Mouse (Mus musculus) myocyte (in vitro differentiated cells): ENCODE measurements around the gene Gm8300.

Experiments used
- E2F4 ChIP-seq: IDR thresholded peaks from one replicate; pipeline ENCODE4 v1.6.1; 2011; ENCODE audit warnings: mild to moderate bottlenecking, control low read depth, moderate library complexity; ENCODE audit not compliant: insufficient read depth
- MAX ChIP-seq: IDR thresholded peaks from one replicate; pipeline ENCODE4 v1.6.1; 2011; ENCODE audit warnings: low read depth, mild to moderate bottlenecking, control low read depth
- MYOG ChIP-seq, 3 experiments: IDR thresholded peaks; one replicate each; pipeline ENCODE4 v1.6.1; 2011; ENCODE audit warnings: control low read depth in 2 of 3, low read depth in 2 of 3, mild to moderate bottlenecking in 2 of 3; ENCODE audit not compliant: insufficient read length in 2 of 3, control insufficient read depth in 1 of 3, insufficient read depth in 1 of 3
- POLR2A ChIP-seq: IDR thresholded peaks from one replicate; pipeline ENCODE4 v1.6.1; 2011; ENCODE audit warnings: low read depth, mild to moderate bottlenecking, control low read depth, moderate library complexity; ENCODE audit not compliant: insufficient read length
- POLR2AphosphoS2 ChIP-seq: IDR thresholded peaks from one replicate; pipeline ENCODE4 v1.6.1; 2011; ENCODE audit warnings: low read depth, control low read depth; ENCODE audit not compliant: insufficient read length
- REST ChIP-seq: IDR thresholded peaks from one replicate; pipeline ENCODE4 v1.6.1; 2011; ENCODE audit warnings: mild to moderate bottlenecking, control low read depth, moderate library complexity; ENCODE audit not compliant: insufficient read depth, insufficient read length
- SRF ChIP-seq: IDR thresholded peaks from one replicate; pipeline ENCODE4 v1.6.1; 2011; ENCODE audit warnings: low read depth; ENCODE audit not compliant: control insufficient read depth, insufficient read length
- TCF12 ChIP-seq: IDR thresholded peaks from one replicate; pipeline ENCODE4 v1.6.1; 2011; ENCODE audit warnings: mild to moderate bottlenecking, control low read depth; ENCODE audit not compliant: poor library complexity, insufficient read depth, severe bottlenecking
- USF1 ChIP-seq: IDR thresholded peaks from one replicate; pipeline ENCODE4 v1.6.1; 2011; ENCODE audit warnings: low read depth, mild to moderate bottlenecking, control low read depth, moderate library complexity

DNA sequence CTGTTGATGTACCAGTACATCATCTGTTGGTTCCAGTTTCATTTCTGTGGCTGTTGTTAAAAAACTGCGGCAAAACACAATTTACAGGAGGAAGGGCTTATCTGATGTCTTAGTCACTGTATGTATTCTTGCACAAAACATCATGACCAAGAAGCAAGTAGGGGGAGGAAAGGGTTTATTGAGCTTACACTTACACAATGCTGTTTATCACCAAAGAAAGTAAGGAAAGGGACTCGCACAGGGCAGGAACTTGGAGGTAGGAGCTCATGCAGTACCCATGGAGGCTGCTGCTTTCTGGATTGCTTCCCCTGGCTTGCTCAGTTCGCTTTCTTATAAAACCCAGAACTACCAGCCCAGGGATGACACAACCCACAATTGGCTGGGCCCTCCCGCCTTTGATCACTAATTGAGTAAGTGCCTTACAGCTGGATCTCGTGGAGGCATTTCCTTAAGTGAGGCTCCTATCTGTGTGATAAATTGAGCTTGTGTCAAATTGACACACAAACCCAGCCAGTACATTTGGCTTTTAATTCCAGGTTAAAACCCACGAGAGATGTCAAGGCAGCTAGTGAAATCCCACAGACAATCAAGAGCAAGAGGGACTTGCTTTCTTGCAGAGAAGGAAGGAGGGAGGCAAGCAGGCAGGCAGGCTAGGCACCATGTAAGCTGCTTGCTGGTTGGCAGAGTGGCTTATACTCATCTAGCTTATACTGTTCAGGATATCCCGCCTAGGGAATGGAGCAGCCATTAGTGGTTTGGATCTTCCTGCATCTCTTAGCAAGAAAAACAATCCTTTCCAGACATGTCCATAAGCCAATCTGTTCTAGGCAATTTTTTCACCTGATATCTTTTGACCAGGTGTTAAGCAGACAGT lies 43.6 kb upstream of the Gm8300 start:
- TF ChIP-seq MAX = no peak
- TF ChIP-seq TCF12 = no peak
- no peak for TF ChIP-seq USF1
- no peak for TF ChIP-seq POLR2A
- no peak for TF ChIP-seq POLR2AphosphoS2
- TF ChIP-seq MYOG (IDR thresholded peaks at IDR 0.05; ENCODE audit: control insufficient read depth in 1 of 3, insufficient read depth in 1 of 3, insufficient read length in 2 of 3, low read depth in 2 of 3) = no peak
- no peak for TF ChIP-seq REST
- TF ChIP-seq SRF = no peak
- TF ChIP-seq E2F4 = no peak
